Mouse (Mus musculus): ENCODE results near the gene Mllt6. TPM values are rescaled to one million over a fixed set of nuclear protein-coding genes. Genes with fewer than 3 reads are reported as not detected.
A peak's percentile ranks its signal among the peaks of the same experiment; 100 is the strongest.
"Not testable (repeated sequence)": the region's sequence is repeated elsewhere in the genome, so short reads cannot be mapped to it uniquely, and the experiment has no call there.

Gene Mllt6
- polyA plus RNA-seq, 1 experiment = 8.2 TPM

GRCm38 (mm10) chr11:97701581-97702392 is 38.6 kb downstream of the Mllt6 start:
- TF ChIP-seq POLR2A (IDR thresholded peaks at IDR 0.05; ENCODE audit: control insufficient read depth, low read depth, low read length) (no peak), CTCF (IDR thresholded peaks at IDR 0.05; ENCODE audit: control insufficient read depth, insufficient read depth, insufficient replicate concordance, low read depth, low read length) (no peak)
- Histone ChIP-seq H3K4me1 (ENCODE audit: control insufficient read depth, insufficient read depth, low read length) (peaks cover 36% of the 10 kb centered on the region), H3K27ac (ENCODE audit: control insufficient read depth, insufficient read depth, low read depth, low read length) (no peak overlapping the region), H3K27me3 (ENCODE audit: control insufficient read depth, insufficient read depth, low read length) (no peaks in the 10 kb centered on the region), H3K4me3 (ENCODE audit: control insufficient read depth, low read depth, low read length) (no peak overlapping the region), H3K36me3 (ENCODE audit: control insufficient read depth, insufficient read depth, low read length) (no peaks in the 10 kb centered on the region; the same call in 1 of the 2 replicates)

DNA sequence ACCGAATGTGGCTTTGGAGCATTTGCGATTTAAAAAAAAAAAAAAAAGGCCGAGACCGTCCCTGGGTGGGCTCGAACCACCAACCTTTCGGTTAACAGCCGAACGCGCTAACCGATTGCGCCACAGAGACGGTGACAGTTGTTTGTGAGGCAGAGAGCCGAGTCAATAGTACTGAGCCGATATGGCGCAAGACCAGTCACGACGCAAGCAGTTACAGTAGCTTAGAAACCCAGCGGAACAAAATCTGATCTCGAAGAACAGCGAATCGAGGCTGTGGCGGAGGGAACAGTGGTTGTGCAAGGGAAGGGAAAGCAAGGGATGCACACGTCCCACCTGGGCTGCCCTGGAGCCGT is 39.2 kb downstream of the Mllt6 start:
- no peak for TF ChIP-seq CTCF (IDR thresholded peaks at IDR 0.05; ENCODE audit: control insufficient read depth, insufficient read depth, insufficient replicate concordance, low read depth, low read length)
- no peak for TF ChIP-seq POLR2A (IDR thresholded peaks at IDR 0.05; ENCODE audit: control insufficient read depth, low read depth, low read length)
- Histone ChIP-seq H3K4me1 (ENCODE audit: control insufficient read depth, insufficient read depth, low read length) (peaks cover 36% of the 10 kb centered on the region), H3K27me3 (ENCODE audit: control insufficient read depth, insufficient read depth, low read length) (no peaks in the 10 kb centered on the region), H3K27ac (ENCODE audit: control insufficient read depth, insufficient read depth, low read depth, low read length) (peak overlapping the region; percentile 68), H3K4me3 (ENCODE audit: control insufficient read depth, low read depth, low read length) (peak overlapping the region; percentile 98), H3K36me3 (ENCODE audit: control insufficient read depth, insufficient read depth, low read length) (no peaks in the 10 kb centered on the region; the same call in 1 of the 2 replicates)

- Histone ChIP-seq H3K27me3 (ENCODE audit: control insufficient read depth, insufficient read depth, low read length) (no peaks in the 10 kb centered on the region), H3K36me3 (ENCODE audit: control insufficient read depth, insufficient read depth, low read length) (no peaks in the 10 kb centered on the region; the same call in 1 of the 2 replicates), H3K4me3 (ENCODE audit: control insufficient read depth, low read depth, low read length) (peak within 1 kb of the TSS; percentile 98), H3K27ac (ENCODE audit: control insufficient read depth, insufficient read depth, low read depth, low read length) (peak within 1 kb of the TSS; percentile 86), H3K4me1 (ENCODE audit: control insufficient read depth, insufficient read depth, low read length) (peaks cover 29% of the 10 kb centered on the region)
- TF ChIP-seq CTCF (IDR thresholded peaks at IDR 0.05; ENCODE audit: control insufficient read depth, insufficient read depth, insufficient replicate concordance, low read depth, low read length) (no peak), POLR2A (IDR thresholded peaks at IDR 0.05; ENCODE audit: control insufficient read depth, low read depth, low read length) (peak; percentile 85)
Observed at GRCm38 (mm10) chr11:97703039-97703826, 40.0 kb downstream of the Mllt6 start, which contains the start of gene Psmb3. TSS of gene Psmb3 (plus strand) at chr11:97703399.

GRCm38 (mm10) chr11:97710067-97710466 is 46.9 kb downstream of the Mllt6 start:
- H3K4me3 ChIP-seq (ENCODE audit: control insufficient read depth, low read depth, low read length); H3K27ac ChIP-seq (ENCODE audit: control insufficient read depth, insufficient read depth, low read depth, low read length); H3K4me1 ChIP-seq (ENCODE audit: control insufficient read depth, insufficient read depth, low read length); H3K36me3 ChIP-seq (ENCODE audit: control insufficient read depth, insufficient read depth, low read length); H3K27me3 ChIP-seq (ENCODE audit: control insufficient read depth, insufficient read depth, low read length): not testable (repeated sequence)

GRCm38 (mm10) chr11:97711200-97711900 is 48.1 kb downstream of the Mllt6 start:
- no peaks in the 10 kb centered on the region for H3K27me3 ChIP-seq (ENCODE audit: control insufficient read depth, insufficient read depth, low read length)
- H3K4me1 ChIP-seq (ENCODE audit: control insufficient read depth, insufficient read depth, low read length) = no peaks in the 10 kb centered on the region
- no peaks in the 10 kb centered on the region for H3K36me3 ChIP-seq (ENCODE audit: control insufficient read depth, insufficient read depth, low read length)
- H3K4me3 ChIP-seq (ENCODE audit: control insufficient read depth, low read depth, low read length) = no peak overlapping the region
- TF ChIP-seq POLR2A (IDR thresholded peaks at IDR 0.05; ENCODE audit: control insufficient read depth, low read depth, low read length) (no peak), CTCF (IDR thresholded peaks at IDR 0.05; ENCODE audit: control insufficient read depth, insufficient read depth, insufficient replicate concordance, low read depth, low read length) (no peak)
- H3K27ac ChIP-seq (ENCODE audit: control insufficient read depth, insufficient read depth, low read depth, low read length) = no peak overlapping the region

DNA sequence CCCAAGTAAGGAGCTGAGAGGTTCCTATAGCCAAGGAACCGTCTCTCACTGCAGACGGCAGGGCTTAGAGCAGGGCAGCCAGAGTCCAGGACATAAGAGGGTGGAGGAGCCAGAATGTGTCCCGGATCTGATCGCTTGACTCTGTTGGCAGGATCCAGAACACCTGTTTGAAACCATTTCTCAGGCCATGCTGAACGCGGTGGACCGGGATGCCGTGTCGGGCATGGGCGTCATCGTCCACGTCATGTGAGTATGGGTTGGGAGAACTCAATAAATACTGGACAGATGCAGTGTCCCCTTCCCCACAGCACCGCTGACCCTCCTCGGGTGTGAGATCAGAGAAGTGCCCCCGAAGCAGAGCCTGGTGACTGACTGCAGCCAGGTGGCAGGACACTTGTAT is 49.1 kb downstream of the Mllt6 start:
- H3K27ac ChIP-seq (ENCODE audit: control insufficient read depth, insufficient read depth, low read depth, low read length) = no peak overlapping the region
- H3K27me3 ChIP-seq (ENCODE audit: control insufficient read depth, insufficient read depth, low read length) = no peaks in the 10 kb centered on the region
- no peaks in the 10 kb centered on the region for H3K36me3 ChIP-seq (ENCODE audit: control insufficient read depth, insufficient read depth, low read length)
- TF ChIP-seq POLR2A (IDR thresholded peaks at IDR 0.05; ENCODE audit: control insufficient read depth, low read depth, low read length) = no peak
- no peak for TF ChIP-seq CTCF (IDR thresholded peaks at IDR 0.05; ENCODE audit: control insufficient read depth, insufficient read depth, insufficient replicate concordance, low read depth, low read length)
- no peak overlapping the region for H3K4me3 ChIP-seq (ENCODE audit: control insufficient read depth, low read depth, low read length)
- no peaks in the 10 kb centered on the region for H3K4me1 ChIP-seq (ENCODE audit: control insufficient read depth, insufficient read depth, low read length)

DNA sequence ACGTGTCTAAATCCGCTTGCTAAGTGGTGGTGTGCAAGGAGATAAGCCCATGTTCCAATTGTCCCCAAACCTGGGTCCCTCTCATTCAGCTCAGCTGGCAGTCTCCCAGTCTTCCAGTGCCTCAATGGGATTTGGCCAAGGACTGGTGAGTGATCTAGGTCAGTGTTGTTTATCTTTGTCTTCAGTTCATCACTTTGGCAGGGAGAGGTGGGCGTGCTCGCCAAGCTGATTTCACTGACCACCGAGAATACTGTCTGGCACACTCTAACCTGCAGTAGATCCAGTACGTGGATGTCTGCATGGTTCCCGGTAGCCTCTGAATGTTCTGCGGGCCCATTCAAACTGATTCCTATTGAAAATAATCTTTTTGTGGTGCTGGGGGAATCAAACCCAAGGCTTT is 50.7 kb downstream of the Mllt6 start:
- Histone ChIP-seq H3K4me3 (ENCODE audit: control insufficient read depth, low read depth, low read length) (no peak overlapping the region), H3K27me3 (ENCODE audit: control insufficient read depth, insufficient read depth, low read length) (no peaks in the 10 kb centered on the region), H3K36me3 (ENCODE audit: control insufficient read depth, insufficient read depth, low read length) (no peaks in the 10 kb centered on the region), H3K4me1 (ENCODE audit: control insufficient read depth, insufficient read depth, low read length) (no peaks in the 10 kb centered on the region), H3K27ac (ENCODE audit: control insufficient read depth, insufficient read depth, low read depth, low read length) (no peak overlapping the region)
- TF ChIP-seq POLR2A (IDR thresholded peaks at IDR 0.05; ENCODE audit: control insufficient read depth, low read depth, low read length) (no peak), CTCF (IDR thresholded peaks at IDR 0.05; ENCODE audit: control insufficient read depth, insufficient read depth, insufficient replicate concordance, low read depth, low read length) (no peak)

Data from testis, adult 2 months (tissue).